Mouse (Mus musculus) heart, adult 2 months (tissue): ENCODE data around the gene Otud6a. TPM values are rescaled to one million over a fixed set of nuclear protein-coding genes. Genes with fewer than 3 reads are reported as not detected.

Experiments
- DNase-seq, 2 experiments: peaks; one replicate each; pipeline ENCODE4 v3.0.0; 2021
- H3K27ac ChIP-seq: fragments of 200-600 bp; 2 replicates; pipeline ENCODE4 v1.8.1; 2022
- H3K27me3 ChIP-seq: fragments of 200-500 bp; 2 replicates; pipeline ENCODE4 v1.6.1; 2012; ENCODE audit warnings: mild to moderate bottlenecking, low read length, inconsistent platforms, mixed read lengths; ENCODE audit not compliant: control insufficient read depth, insufficient read depth
- H3K36me3 ChIP-seq: fragments of 200-500 bp; 2 replicates; pipeline ENCODE4 v1.6.1; 2012; ENCODE audit warnings: low read length, inconsistent platforms; ENCODE audit not compliant: control insufficient read depth, insufficient read depth
- H3K4me1 ChIP-seq: fragments of 200-500 bp; 2 replicates; pipeline ENCODE4 v1.6.1; 2011; ENCODE audit warnings: low read length; ENCODE audit not compliant: control insufficient read depth, insufficient read depth
- H3K4me3 ChIP-seq: fragments of 200-600 bp; 2 replicates; pipeline ENCODE4 v1.8.1; 2022
- H3K79me2 ChIP-seq: fragments of 200-500 bp; replicated peaks from 2 replicates; pipeline ENCODE4 v1.6.1; 2012; ENCODE audit warnings: mild to moderate bottlenecking, inconsistent platforms, low read length, moderate library complexity, mixed read lengths; ENCODE audit not compliant: control insufficient read depth, insufficient read depth
- H3K9ac ChIP-seq: fragments of 200-500 bp; 2 replicates; pipeline ENCODE4 v1.6.1; 2012; ENCODE audit warnings: low read depth, mild to moderate bottlenecking, control low read depth, inconsistent platforms, low read length, mixed read lengths
- CTCF ChIP-seq: fragments of 200-600 bp; IDR thresholded peaks from 2 replicates; pipeline ENCODE4 v1.8.1; 2022; ENCODE audit warnings: antibody characterized with exemption, mild to moderate bottlenecking, moderate library complexity
- EP300 ChIP-seq: fragments of 200-500 bp; IDR thresholded peaks from 2 replicates; pipeline ENCODE4 v1.6.1; 2011; ENCODE audit warnings: low read depth, low read length, control low read depth; ENCODE audit not compliant: insufficient read depth
- POLR2A ChIP-seq: fragments of 200-500 bp; IDR thresholded peaks from 2 replicates; pipeline ENCODE4 v1.6.1; 2011; ENCODE audit warnings: mild to moderate bottlenecking, low read depth, low read length, control low read depth; ENCODE audit not compliant: insufficient read depth
- WGBS: fragments of 180-500 bp; shearing (Covaris S2); methylation state at CpG from one replicate; pipeline ENCODE4 v1.1.7; 2018; 5-methylcytosine and 5-hydroxymethylcytosine counted together
- intact Hi-C: fragments of 180-260 bp; cut with DNase I; formaldehyde crosslinking; loops from one replicate; pipeline ENCODE4 v1.15.1; 2025
- microRNA-seq, 2 experiments: library from miRNA; unstranded; fragments of <30 nt; microRNA quantifications; one replicate each; pipeline ENCODE4 v1.2.0; 2021
- polyA plus RNA-seq: library from polyadenylated mRNA; depleted of rRNA; stranded (reverse); fragments of >200 nt; gene quantifications from 2 replicates; pipeline ENCODE4 v1.2.3, GENCODE M21; 2012; rRNA removed
- total RNA-seq, 2 experiments: library from RNA; stranded (reverse); gene quantifications; 2 replicates each; pipeline ENCODE4 v1.2.3; 2021

The Otud6a gene
- total and polyA plus RNA-seq, 3 experiments: not detected

DNA sequence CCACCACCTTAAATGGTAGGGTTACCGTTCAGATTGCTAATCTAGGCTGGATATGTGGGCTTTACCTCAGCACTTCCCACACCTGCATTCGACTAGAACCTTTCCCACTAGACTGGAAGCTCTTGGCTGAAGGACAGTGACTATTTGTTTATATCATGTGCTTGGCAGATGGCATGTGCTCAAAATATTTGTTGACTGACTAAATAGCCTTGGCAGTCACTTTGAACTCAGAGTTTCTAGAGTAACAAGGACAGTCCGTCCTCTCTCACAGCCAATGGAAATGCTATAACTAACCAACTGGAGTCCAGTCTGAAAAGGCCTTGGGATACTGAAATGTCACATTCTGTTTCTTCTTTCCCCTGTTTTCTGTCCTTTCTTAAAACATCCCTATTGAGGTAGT is 42.7 kb downstream of the Otud6a start:
- Histone ChIP-seq H3K27me3 (no peaks in the 10 kb centered on the region), H3K36me3 (no peaks in the 10 kb centered on the region), H3K4me1 (no peaks in the 10 kb centered on the region), H3K27ac (no peak overlapping the region), H3K79me2 (no peaks in the 10 kb centered on the region), H3K9ac (no peak overlapping the region), H3K4me3 (no peak overlapping the region)
- intact Hi-C loops: no loop called here
- DNase-seq: peak in 1 of 2 experiments; percentile 6
- TF ChIP-seq POLR2A: no peak
- no peak for TF ChIP-seq EP300
- no peak for TF ChIP-seq CTCF
- WGBS: 61% methylated on average over 3 of the region's 3 CpGs

- Histone ChIP-seq H3K9ac (no peak overlapping the region), H3K27ac (no peak overlapping the region), H3K4me1 (no peaks in the 10 kb centered on the region), H3K36me3 (no peaks in the 10 kb centered on the region), H3K79me2 (no peaks in the 10 kb centered on the region), H3K27me3 (no peaks in the 10 kb centered on the region), H3K4me3 (no peak overlapping the region)
- 51% methylated on average over 4 of the region's 4 CpGs for WGBS
- intact Hi-C loops: no loop called here
- TF ChIP-seq CTCF (no peak), EP300 (no peak), POLR2A (no peak)
- DNase-seq: peak in 1 of 2 experiments; percentile 6
Measured at GRCm38 (mm10) chrX:100475569-100476223, 46.9 kb downstream of the Otud6a start.

Small RNAs within 50 kb of the gene (microRNA-seq; reads per million reads assigned to microRNA genes)
- gene Mir676: 1,493 to 1,730 reads per million in 2 experiments

Other genes with a start within 250 kb of the Otud6a start
- gene Awat2, start 13.7 kb downstream of the Otud6a start, total RNA-seq: not detected
- 0.12 TPM in 1 of 2 replicates, not detected in the other for gene Awat2, start 13.7 kb downstream of the Otud6a start, polyA plus RNA-seq
- gene Igbp1, start 65.3 kb downstream of the Otud6a start, total RNA-seq: 10 to 100 TPM; 34.9 to 41.9 TPM
- gene Igbp1, start 65.3 kb downstream of the Otud6a start, polyA plus RNA-seq: 18.7 and 33.8 TPM in 2 replicates
- gene Dgat2l6, start 95.8 kb downstream of the Otud6a start, total RNA-seq: not detected
- gene Dgat2l6, start 95.8 kb downstream of the Otud6a start, polyA plus RNA-seq: not detected in 2 replicates
- gene Awat1, start 143.2 kb downstream of the Otud6a start, total RNA-seq: not detected
- not detected in 2 replicates for gene Awat1, start 143.2 kb downstream of the Otud6a start, polyA plus RNA-seq
- gene P2ry4, start 165.9 kb downstream of the Otud6a start, total RNA-seq: not detected
- not detected in 2 replicates for gene P2ry4, start 165.9 kb downstream of the Otud6a start, polyA plus RNA-seq
- gene Arr3, start 176.5 kb downstream of the Otud6a start, total RNA-seq: not detected
- gene Arr3, start 176.5 kb downstream of the Otud6a start, polyA plus RNA-seq: not detected in 2 replicates
- gene Kif4, start 196.7 kb downstream of the Otud6a start, total RNA-seq: under 1 TPM; 0.23 to 0.45 TPM
- 0.16 and 0.18 TPM in 2 replicates for gene Kif4, start 196.7 kb downstream of the Otud6a start, polyA plus RNA-seq
- 10 to 100 TPM; 21.4 to 26.2 TPM for gene Pdzd11, start 197.6 kb downstream of the Otud6a start, total RNA-seq
- gene Pdzd11, start 197.6 kb downstream of the Otud6a start, polyA plus RNA-seq: 18.3 and 29.1 TPM in 2 replicates